Mouse (Mus musculus) adrenal gland, postnatal 4 days (tissue): ENCODE results near the gene Notum. TPM values are rescaled to one million over a fixed set of nuclear protein-coding genes. Genes with fewer than 3 reads are reported as not detected.

Source experiments
- DNase-seq, 2 experiments: peaks; one replicate each; pipeline ENCODE4 v3.0.0; 2021 to 2022; ENCODE audit warnings: low spot score in 2 of 2, mixed read lengths in 2 of 2
- total RNA-seq, 2 experiments: library from RNA; stranded (reverse); gene quantifications; 2 replicates each; pipeline ENCODE4 v1.2.3; 2021

Notum gene
- total RNA-seq, 2 experiments from 2014 or later = 8.6 to 14.8 TPM

GRCm38 (mm10) chr11:120641255-120641654, 19.7 kb downstream of the Notum start:
- DNase-seq = no peak

DNA sequence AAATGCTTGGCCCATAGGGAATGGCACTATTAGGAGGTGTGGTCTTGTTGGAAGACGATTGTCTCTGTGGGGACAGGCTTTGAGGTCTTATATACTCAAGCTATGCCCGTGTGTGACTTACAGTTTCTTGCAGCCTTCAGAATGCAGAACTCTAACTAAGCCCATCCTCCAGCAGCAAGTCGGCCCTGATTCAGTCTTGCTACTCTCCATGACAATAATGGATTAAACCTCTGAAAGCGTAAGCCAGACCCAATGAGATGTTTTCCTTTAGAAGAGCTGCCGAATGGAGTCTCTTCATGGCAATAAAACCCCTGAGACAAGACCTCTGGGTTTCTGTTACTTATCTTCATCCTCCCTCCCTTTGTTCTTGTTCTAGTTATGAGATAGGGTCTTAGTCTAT, 26.2 kb downstream of the Notum start:
- no peak for DNase-seq

DNA sequence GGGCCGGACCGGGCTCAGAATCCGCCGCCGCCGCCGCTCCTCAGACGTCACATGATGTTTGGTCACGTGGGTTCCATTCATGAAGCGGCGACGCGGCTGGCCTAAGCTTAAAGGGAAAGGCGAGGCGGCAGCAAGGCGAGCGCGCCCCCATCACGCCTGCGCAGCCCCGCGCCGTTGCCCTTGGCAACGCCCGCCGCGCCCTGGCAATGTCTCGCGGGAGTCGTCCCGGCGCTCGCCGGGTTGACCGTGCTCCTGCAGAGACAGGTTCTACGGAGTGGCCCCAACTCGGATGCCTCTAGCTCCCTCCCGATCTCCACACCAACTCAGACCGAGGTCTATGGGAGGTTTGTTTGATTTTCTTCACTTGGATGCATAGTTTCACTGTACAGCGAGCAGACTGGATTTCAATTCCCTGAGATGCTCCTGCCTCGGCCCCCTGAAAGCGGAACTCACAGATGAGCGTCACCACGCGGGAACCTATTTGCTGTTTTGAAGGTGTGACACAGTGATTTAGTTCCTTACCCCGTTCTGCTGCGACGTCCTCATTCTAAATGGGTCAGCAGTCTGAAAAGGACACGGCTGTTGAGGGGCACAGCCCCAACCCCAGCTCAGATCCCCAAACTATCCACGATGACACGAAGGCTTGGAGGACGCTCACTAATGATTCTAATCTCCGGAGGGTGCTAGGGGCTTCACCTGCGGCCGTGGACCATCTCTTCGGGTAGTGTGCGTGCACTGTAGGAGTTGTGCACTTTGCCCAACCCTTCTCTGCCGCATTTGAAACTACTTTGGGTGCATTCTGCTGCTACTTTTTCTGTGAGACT, 27.2 kb downstream of the Notum start, which contains the start of gene Mafg:
TSS of gene Mafg (minus strand) at position 81 of the 824 bp plus-strand sequence.
- DNase-seq = peak; percentile 84 to 88

- peak in 1 of 2 experiments; percentile 59 for DNase-seq
Measured at GRCm38 (mm10) chr11:120632559-120633519, 28.1 kb downstream of the Notum start.

DNA sequence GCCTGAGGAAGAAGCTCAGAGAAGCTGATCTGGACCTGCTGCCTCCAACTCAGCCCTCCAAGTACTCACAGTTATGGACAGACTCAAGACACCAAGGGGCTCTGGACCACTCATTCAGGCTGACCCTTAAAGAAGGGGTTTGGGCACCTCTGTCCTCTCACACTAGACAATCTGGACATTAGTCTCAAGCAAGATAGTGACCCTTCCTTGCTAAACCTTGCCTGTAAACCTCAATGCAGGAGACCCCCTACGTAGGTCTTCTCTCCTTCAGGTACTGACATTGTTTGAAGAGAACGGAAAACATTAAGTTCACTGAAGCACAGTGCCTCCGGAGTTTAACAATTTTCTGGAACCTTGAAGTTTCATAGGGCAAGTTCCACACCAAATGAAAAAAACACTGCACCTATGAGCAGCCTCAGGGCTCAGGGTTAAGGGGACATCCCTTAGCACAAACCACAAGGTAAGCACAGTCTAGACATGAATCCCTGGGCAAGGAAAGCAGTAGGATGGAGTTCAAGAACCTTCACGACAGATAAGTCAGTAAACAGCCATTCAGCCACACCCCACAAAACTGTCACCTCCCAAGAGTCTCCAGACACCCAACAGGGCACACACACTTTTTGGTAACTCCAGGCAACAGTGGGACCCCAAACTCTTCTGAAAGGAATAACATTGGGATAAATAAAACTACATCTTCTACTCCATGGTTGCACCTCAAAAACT, 29.1 kb downstream of the Notum start:
- DNase-seq = no peak

GRCm38 (mm10) chr11:120630881-120631725, 29.9 kb downstream of the Notum start:
- DNase-seq = no peak

GRCm38 (mm10) chr11:120630401-120630871, 30.5 kb downstream of the Notum start:
- DNase-seq = no peak

GRCm38 (mm10) chr11:120629911-120630310, 31.1 kb downstream of the Notum start:
- no peak for DNase-seq

DNA sequence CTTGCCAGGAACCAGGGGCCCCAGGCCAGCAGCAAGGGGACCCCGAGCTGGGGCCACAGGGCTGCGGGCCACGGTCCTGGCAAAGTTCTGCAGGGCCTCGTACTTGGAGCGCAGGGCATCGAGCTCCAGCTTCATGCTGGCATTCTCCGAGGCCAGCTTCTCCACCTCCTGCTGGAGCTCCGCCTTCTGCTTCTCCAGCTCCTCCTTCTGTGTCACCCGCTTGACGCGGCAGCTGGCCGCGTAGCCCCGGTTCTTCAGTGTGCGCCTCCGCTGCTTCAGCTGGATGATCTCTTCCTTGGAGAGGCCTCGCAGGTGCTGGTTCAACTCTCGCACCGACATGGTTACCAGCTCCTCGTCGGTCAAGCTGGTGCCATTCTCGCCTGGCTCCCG, 31.6 kb downstream of the Notum start:
- no peak for DNase-seq

GRCm38 (mm10) chr11:120628601-120629340, 32.2 kb downstream of the Notum start:
- no peak for DNase-seq

GRCm38 (mm10) chr11:120627468-120628300, 33.3 kb downstream of the Notum start:
- DNase-seq = no peak

DNA sequence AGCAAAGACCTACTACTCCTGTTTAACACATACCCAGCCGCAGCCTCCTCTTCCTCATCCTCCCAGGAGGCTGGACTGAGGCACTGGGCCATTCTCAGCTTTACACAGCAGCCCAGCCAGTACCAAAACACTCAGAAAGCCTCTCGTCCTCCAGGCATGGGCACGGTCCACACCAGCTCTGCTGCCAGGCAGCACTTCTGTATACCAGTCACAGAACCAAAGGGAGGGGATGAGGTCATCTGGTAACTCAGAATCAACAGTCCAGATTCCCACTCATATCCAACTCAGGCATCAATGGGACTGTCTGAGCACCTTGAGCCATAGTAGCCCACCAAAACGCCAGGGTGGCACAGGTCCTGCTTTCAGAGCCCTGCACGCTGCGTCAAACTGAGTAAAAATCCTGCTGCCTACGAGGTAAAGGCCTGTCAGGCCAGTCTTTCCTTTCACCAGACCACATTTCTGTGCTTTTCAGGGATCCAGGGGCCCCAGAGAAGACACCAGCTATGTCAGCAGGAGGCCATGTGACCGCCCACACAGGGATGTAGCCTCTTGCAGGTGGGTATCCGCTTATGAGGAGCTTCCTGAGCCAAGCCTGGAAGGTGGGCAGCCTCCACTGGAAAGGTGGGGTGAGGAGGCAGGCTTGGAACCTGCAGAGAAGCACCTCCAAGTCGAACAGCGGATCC, 34.0 kb downstream of the Notum start:
- no peak for DNase-seq

GRCm38 (mm10) chr11:120625152-120625775, 35.7 kb downstream of the Notum start, which contains the start of gene Sirt7:
Sirt7 (minus strand) TSS chr11:120625240.
- no peak for DNase-seq

DNA sequence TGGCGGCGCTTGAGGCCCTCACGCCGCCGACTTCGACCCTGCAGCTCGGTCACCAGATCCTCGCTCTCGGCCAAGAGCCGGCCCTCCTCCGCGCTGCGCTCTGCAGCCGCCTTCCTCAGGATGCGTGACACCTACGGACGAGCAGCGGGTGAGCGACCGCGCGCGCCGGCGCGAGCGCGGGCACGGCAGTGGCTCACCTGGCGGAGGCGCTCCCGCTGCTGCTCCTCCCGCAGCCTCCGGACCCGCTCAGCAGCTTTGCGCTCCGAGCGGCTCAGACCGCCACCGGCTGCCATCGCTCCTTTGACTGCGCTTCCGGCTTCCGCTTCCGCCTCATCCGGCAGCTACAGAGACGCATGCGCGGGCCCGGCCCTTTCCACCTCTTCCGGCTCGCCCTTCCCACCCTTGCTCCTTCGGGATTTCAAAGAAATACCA, 36.3 kb downstream of the Notum start:
- DNase-seq = peak; percentile 59 to 65

GRCm38 (mm10) chr11:120623961-120624679, 36.9 kb downstream of the Notum start:
- DNase-seq = no peak

- no peak for DNase-seq
Measured at GRCm38 (mm10) chr11:120622805-120623204, 38.2 kb downstream of the Notum start.

DNA sequence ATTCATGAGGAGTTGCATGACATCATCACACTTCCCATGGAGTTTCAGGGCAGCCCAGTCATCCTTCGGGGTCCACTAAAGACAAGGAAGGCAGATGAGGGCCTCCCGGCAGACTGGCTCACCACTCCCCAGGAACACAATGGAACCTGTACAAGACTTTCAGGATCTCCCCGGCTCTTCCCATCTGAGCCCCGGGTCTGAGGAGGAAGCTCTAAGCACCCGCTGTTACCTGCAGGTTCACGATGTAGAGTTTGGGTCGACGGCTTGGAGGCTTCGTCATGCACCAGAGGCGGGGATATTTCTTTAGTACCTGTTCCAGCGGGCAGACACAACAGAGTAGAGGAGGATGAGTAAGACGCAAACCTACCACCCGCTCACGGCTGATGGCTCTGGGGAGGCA, 40.8 kb downstream of the Notum start:
- DNase-seq = no peak
